29 mouse cellular contexts compared by ENCODE assay signal in genomic region chr12:5352771-5353170, GRCm38 (mm10). TPM values are rescaled to one million over a fixed set of nuclear protein-coding genes. Genes with fewer than 3 reads are reported as not detected.
DNase-seq lines count a peak whose midpoint lies in the region; ATAC-seq and TF ChIP-seq lines count a peak whose summit lies in the region.
"Had no signal": no experiment of that assay in that cellular context is flagged by ENCODE, and none has a peak within 500 bp of the region (broad histone marks: within the 10 kb centered on the region; RNA-seq: fewer than 3 reads in every experiment).

No protein-coding gene starts in this region.

- peak; percentile 51 for DNase-seq in heart, adult 11 months
- DNase-seq in heart, adult 2 months, result no peak
- no peak for DNase-seq in layer of hippocampus, adult 2 months (ENCODE audit: low spot score in 2 of 2)
- no peak for DNase-seq in layer of hippocampus, adult 11-12 months (ENCODE audit: low spot score)
- peak; percentile 20 for DNase-seq in lung, postnatal 36 days
- no peak for DNase-seq in lung, postnatal 0 days (ENCODE audit: low spot score)
- DNase-seq in brain, adult 2 months (ENCODE audit: low read depth, low spot score), result peak; percentile 73
- DNase-seq in T-cell, adult 2 months (ENCODE audit: low spot score), result no peak
- DNase-seq: adrenal gland, adult 8-10 months; adrenal gland, postnatal 14 days; adrenal gland, postnatal 36 days; cerebellum, adult 11 months; cerebellum, adult 18-20 months; cerebellum, adult 8-10 months; cerebellum, adult 9-11 months; cerebellum, postnatal 14 days; cerebellum, postnatal 36 days; embryo, embryonic 11 days had no signal

- H3K27ac ChIP-seq in heart, adult 2 months, result no peak overlapping the region
- H3K27ac ChIP-seq in layer of hippocampus, adult 2 months, result peak overlapping the region; percentile 12; the same call in 1 of the 2 replicates
- H3K27ac ChIP-seq in lung, postnatal 0 days (ENCODE audit: low read length), result no peak overlapping the region
- H3K27ac ChIP-seq: embryonic facial prominence, embryonic 13.5 days; embryonic facial prominence, embryonic 15.5 days; forebrain, embryonic 10.5 days; forebrain, embryonic 12.5 days had no signal

- no peak; the same call in 1 of the 2 replicates for ATAC-seq in lung, postnatal 0 days
- ATAC-seq: activated CD4-positive, CD25-positive, alpha-beta regulatory T cell, adult 4 months; forebrain, embryonic 14.5 days; forebrain, embryonic 16.5 days had no signal

- TF ChIP-seq POLR2A in heart, adult 2 months (IDR thresholded peaks at IDR 0.05; ENCODE audit: insufficient read depth, low read depth, low read length), result no peak

- H3K4me3 ChIP-seq in heart, adult 2 months, result no peak overlapping the region
- no peak overlapping the region for H3K4me3 ChIP-seq in layer of hippocampus, adult 2 months
- no peak overlapping the region for H3K4me3 ChIP-seq in lung, postnatal 0 days (ENCODE audit: low read depth, low read length)
- H3K4me3 ChIP-seq: embryonic facial prominence, embryonic 13.5 days; embryonic facial prominence, embryonic 15.5 days; erythroblast, embryonic 14.5 days; forebrain, embryonic 10.5 days; forebrain, embryonic 12.5 days had no signal

- H3K36me3 ChIP-seq in heart, adult 2 months (ENCODE audit: control insufficient read depth, insufficient read depth, low read length), result no peaks in the 10 kb centered on the region
- H3K36me3 ChIP-seq in lung, postnatal 0 days (ENCODE audit: insufficient read depth, low read length), result no peaks in the 10 kb centered on the region
- H3K36me3 ChIP-seq: embryonic facial prominence, embryonic 13.5 days; embryonic facial prominence, embryonic 15.5 days; forebrain, embryonic 10.5 days; forebrain, embryonic 12.5 days had no signal

- TF ChIP-seq EP300 in heart, adult 2 months (IDR thresholded peaks at IDR 0.05; ENCODE audit: insufficient read depth, low read depth, low read length), result no peak
- TF ChIP-seq EP300 in lung, postnatal 0 days (IDR thresholded peaks at IDR 0.05), result no peak

- H3K9ac ChIP-seq in heart, adult 2 months (ENCODE audit: low read depth, low read length), result no peak overlapping the region
- no peak overlapping the region for H3K9ac ChIP-seq in lung, postnatal 0 days (replicated peaks; ENCODE audit: low read depth)
- H3K9ac ChIP-seq: embryonic facial prominence, embryonic 13.5 days; embryonic facial prominence, embryonic 15.5 days; forebrain, embryonic 12.5 days had no signal

- no peak overlapping the region for H3K4me2 ChIP-seq in lung, postnatal 0 days (replicated peaks; ENCODE audit: low read depth, low read length)
- H3K4me2 ChIP-seq: embryonic facial prominence, embryonic 13.5 days; embryonic facial prominence, embryonic 15.5 days; forebrain, embryonic 12.5 days had no signal

- H3K27me3 ChIP-seq in heart, adult 2 months (ENCODE audit: control insufficient read depth, insufficient read depth, low read length), result no peaks in the 10 kb centered on the region
- H3K27me3 ChIP-seq in lung, postnatal 0 days (replicated peaks; ENCODE audit: insufficient read depth, low read length), result no peaks in the 10 kb centered on the region
- H3K27me3 ChIP-seq: embryonic facial prominence, embryonic 13.5 days; embryonic facial prominence, embryonic 15.5 days; forebrain, embryonic 12.5 days had no signal

- H3K4me1 ChIP-seq in heart, adult 2 months (ENCODE audit: control insufficient read depth, insufficient read depth, low read length), result no peaks in the 10 kb centered on the region
- no peaks in the 10 kb centered on the region for H3K4me1 ChIP-seq in lung, postnatal 0 days (ENCODE audit: insufficient read depth, low read depth, low read length)
- H3K4me1 ChIP-seq: embryonic facial prominence, embryonic 13.5 days; embryonic facial prominence, embryonic 15.5 days had no signal

- WGBS in heart, adult 2 months, result 78% methylated on average over 8 of the region's 8 CpGs
- WGBS in lung, postnatal 0 days, result 80% methylated on average over 8 of the region's 8 CpGs

- no peak for TF ChIP-seq CTCF in heart, adult 2 months (IDR thresholded peaks at IDR 0.05)
- TF ChIP-seq CTCF in layer of hippocampus, adult 2 months (conservative IDR thresholded peaks at IDR 0.05), result no peak
- no peak for TF ChIP-seq CTCF in lung, postnatal 0 days (IDR thresholded peaks at IDR 0.05)

- no peaks in the 10 kb centered on the region for H3K79me2 ChIP-seq in heart, adult 2 months (replicated peaks; ENCODE audit: control insufficient read depth, insufficient read depth, low read length)

- no peaks in the 10 kb centered on the region for H3K9me3 ChIP-seq in lung, postnatal 0 days (ENCODE audit: low read length)
- H3K9me3 ChIP-seq: embryonic facial prominence, embryonic 13.5 days; embryonic facial prominence, embryonic 15.5 days; forebrain, embryonic 10.5 days; forebrain, embryonic 12.5 days had no signal

- intact Hi-C loops in heart, adult 2 months (cut with DNase I), result no loop called here

RNA-seq across cellular contexts. Expression of gene Klhl29, which starts 22.7 kb away (rescaled TPM):
- under 1 TPM; 0.41 to 0.42 TPM for total RNA-seq in heart, adult 2 months (2021)
- polyA plus RNA-seq in heart, adult 2 months (2012; rRNA removed), result 0.47 and 0.57 TPM in 2 replicates
- 10 to 100 TPM; 38.9 to 40.9 TPM for total RNA-seq in layer of hippocampus, adult 2 months (2021)
- 0.23 and 0.33 TPM in 2 replicates for polyA plus RNA-seq in lung, postnatal 0 days (2015; fragmentation: Nextera tagmentation; extraction: Ambion mirVana)
- total RNA-seq: common myeloid progenitor, adult 5-6 weeks; MEL had no signal
- polyA plus RNA-seq: C2C12; erythroblast, embryonic 14.5 days had no signal

Comparison
In these comparisons a context has a peak if more than half of its experiments do, and no peak if none do; other contexts are left out.
1. DNase-seq: peak in heart, adult 11 months (single experiment), lung, postnatal 36 days (single experiment) and brain, adult 2 months (single experiment); none in heart, adult 2 months (0 of 2), layer of hippocampus, adult 2 months (0 of 2), layer of hippocampus, adult 11-12 months (single experiment), lung, postnatal 0 days (single experiment) and T-cell, adult 2 months (single experiment).
2. RNA of gene Klhl29, which starts 22.7 kb away (total RNA-seq): 38.9 to 40.9 TPM in layer of hippocampus, adult 2 months; 0.41 to 0.42 TPM in heart, adult 2 months; every median in the first group is over 10 times any median in the second.